ENCODE assay signal across 11 mouse cellular contexts in the genomic region with DNA sequence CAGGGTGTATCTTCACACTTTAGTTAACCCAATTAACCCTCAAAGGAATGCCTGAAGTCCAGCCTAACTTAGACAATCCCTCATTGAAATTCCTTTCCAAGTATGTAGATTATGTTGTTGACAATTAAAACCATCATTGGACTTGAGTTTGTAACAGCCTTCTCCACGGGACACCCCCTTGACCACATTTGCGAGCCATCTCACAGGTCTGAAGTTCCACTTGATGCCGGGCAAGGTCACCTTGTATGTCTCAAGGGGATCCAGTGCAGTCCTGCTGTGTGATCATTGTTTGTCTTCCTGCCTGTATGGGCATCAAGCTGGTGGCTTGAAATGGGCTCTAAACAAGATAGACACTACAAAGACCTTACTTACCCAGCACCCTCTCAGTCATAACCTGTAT.
"Had no signal": no experiment of that assay in that cellular context is flagged by ENCODE, and none has a peak within 500 bp of the region (broad histone marks: within the 10 kb centered on the region; RNA-seq: fewer than 3 reads in every experiment).

No protein-coding gene starts in this region.

- DNase-seq: liver, embryonic 13.5 days; liver, postnatal 0 days; lung, adult 2 months; lung, postnatal 14 days; lung, postnatal 36 days; midbrain, embryonic 14.5 days; right cerebral cortex, postnatal 14 days; right cerebral cortex, postnatal 4 days; spleen, adult 18-20 months; thymus, adult 2 months; thymus, postnatal 36 days had no signal
